Mouse (Mus musculus) brain, adult 2 months (tissue): ENCODE measurements around the gene Gzmm.

Experiments used
- DNase-seq: peaks from one replicate; pipeline ENCODE4 v3.0.0; 2011; ENCODE audit warnings: low read depth, low spot score

Gzmm gene

GRCm38 (mm10) chr10:79680606-79681495 lies 8.0 kb upstream of the Gzmm start:
- DNase-seq = no peak

DNA sequence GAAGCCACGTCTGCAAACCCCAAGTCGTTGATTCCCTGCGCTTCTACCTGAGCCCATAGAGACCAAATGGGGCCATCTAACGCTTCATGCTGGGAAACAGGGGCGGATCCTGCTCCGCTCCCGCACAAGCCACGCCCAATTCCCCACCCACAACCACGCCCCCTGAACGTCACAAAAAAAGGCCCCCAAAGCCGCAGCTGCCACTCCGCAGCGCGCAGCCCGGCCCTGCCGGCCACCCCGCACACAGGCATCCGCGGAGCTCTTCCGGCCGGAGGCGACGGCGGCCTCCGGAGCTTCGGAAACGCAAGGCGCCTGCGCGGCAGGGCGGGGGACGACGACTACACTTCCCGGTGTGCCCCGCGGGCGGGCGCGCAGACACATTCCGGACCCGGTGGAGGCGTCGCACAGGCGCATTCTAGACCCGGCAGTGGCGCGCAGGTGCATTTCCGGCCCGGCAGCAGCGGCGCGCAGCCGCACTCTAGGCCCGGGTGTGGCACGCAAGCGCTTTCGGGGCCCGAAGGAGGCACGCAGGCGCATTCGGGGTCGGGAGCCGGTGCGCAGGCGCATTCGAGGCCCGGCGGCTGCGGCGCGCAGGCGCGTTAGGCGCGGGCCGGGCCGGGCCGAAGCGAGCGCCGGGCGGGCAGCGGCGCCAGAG lies 7.1 kb upstream of the Gzmm start, which contains the start of gene Cdc34:
Gene Cdc34 (plus strand): TSS at position 605 of the 655 bp plus-strand sequence.
- peak; percentile 100 for DNase-seq

DNA sequence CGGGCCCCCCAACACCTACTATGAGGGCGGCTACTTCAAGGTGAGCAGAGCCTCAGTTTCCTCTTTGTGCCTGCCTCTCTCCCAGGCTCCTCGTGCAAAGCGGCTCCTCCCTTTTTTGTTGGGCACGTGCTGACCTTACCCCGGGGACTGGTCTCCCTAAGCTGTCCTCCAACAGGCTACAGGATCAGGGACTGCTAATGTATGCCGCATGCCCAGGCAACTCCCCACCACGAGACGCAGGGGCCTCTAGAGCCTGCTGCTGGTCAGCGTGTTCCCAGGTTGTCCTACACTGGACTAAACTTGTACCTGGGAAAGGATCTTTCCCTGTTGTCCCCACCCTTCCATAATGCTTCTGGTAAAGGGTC lies 6.3 kb upstream of the Gzmm start:
- DNase-seq = no peak

- DNase-seq = peak; percentile 72
Measured at GRCm38 (mm10) chr10:79682916-79683582, 5.8 kb upstream of the Gzmm start.

DNA sequence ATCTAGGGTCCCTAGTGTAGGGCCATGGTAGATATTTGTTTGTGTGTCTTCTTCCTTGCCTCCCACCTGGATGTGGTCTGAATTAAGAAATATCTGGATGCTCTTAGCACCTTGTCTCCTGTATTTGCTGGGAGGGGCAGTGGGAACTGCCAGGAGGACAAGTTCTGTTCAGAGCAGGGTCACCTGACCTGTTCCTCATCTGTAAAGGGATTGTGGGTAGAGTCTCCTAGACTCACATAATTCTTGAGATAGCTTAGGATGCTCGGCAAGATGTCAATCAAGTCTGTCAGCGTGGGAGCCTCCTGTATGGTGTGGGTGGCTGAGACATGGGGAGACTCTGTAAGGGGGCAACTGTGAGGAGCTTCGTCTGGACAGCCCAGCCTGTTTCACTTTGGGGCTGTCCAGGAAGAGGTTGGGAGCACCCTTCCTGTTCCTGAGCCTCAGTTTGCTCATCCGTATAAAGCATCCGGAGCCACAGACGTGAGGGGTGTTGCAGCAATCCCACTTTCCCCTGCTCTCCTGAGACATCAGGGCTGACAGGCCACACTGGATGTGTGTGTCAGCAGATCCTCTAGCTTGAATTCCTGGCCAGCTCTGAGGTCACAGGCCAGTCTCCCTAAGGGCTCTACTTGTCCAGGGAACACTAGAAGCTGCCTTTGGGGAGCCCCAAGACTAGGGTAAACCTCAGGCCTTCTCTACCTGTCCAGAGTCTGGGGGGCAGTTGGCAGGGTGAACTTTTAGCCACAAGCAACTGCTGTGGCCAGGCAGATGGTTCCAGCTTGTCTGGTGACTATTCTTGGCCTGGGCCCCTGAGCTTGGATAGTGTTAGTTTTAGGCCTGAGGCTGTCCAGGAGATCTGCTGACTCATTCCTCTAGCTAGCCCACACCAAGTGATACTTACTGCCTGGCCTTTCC lies 4.8 kb upstream of the Gzmm start:
- no peak for DNase-seq

GRCm38 (mm10) chr10:79684770-79685600 lies 3.8 kb upstream of the Gzmm start:
- no peak for DNase-seq

DNA sequence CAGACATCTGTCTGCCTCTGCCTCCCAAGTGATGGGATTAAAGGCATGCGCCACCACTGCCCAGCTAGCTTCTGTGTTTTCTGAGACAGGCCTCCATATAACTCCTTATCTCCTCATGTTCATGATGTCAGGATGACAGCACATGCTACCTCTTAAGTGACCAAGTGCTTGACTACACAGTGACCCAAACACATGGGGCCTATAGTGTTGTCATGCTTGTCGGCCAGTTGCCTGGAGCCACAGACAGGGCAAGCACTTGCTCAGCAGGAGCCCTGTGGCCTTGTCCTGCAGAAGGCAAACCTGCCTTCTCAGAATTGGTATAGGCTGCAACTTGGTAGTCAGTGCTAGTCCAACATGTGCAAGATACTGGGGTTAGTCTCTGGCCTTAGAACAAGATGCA lies 2.6 kb upstream of the Gzmm start:
- DNase-seq = no peak

DNA sequence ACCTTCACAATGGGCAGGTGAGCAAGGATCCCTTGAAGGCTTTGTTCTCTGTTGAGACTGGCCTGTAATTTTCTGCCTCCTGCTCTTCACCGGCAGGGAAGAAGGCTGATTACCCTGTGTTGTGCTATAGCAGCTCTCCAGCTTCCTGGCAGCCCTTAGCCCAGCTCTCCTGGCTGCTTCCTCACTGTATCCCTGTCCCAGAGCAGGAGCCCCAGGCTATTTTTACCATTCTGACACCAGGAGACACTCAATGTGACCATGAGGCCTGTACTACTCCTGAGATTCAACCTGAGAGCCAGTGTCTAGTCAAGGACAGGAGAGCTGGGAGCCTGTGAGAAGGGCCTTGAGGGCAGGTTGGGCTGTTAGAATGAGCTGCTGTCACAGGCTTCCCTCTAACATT lies 2.1 kb upstream of the Gzmm start:
- DNase-seq = no peak

- DNase-seq = no peak
Measured at GRCm38 (mm10) chr10:79687513-79687912, 1.3 kb upstream of the Gzmm start.

- DNase-seq = no peak
Measured at GRCm38 (mm10) chr10:79689178-79689577, 358 bp downstream of the Gzmm start.

- no peak for DNase-seq
Measured at GRCm38 (mm10) chr10:79691986-79692548, 3.2 kb downstream of the Gzmm start.

- no peak for DNase-seq
Measured at GRCm38 (mm10) chr10:79693580-79694378, 5.0 kb downstream of the Gzmm start.

GRCm38 (mm10) chr10:79694379-79694655 lies 5.5 kb downstream of the Gzmm start:
- no peak for DNase-seq

DNA sequence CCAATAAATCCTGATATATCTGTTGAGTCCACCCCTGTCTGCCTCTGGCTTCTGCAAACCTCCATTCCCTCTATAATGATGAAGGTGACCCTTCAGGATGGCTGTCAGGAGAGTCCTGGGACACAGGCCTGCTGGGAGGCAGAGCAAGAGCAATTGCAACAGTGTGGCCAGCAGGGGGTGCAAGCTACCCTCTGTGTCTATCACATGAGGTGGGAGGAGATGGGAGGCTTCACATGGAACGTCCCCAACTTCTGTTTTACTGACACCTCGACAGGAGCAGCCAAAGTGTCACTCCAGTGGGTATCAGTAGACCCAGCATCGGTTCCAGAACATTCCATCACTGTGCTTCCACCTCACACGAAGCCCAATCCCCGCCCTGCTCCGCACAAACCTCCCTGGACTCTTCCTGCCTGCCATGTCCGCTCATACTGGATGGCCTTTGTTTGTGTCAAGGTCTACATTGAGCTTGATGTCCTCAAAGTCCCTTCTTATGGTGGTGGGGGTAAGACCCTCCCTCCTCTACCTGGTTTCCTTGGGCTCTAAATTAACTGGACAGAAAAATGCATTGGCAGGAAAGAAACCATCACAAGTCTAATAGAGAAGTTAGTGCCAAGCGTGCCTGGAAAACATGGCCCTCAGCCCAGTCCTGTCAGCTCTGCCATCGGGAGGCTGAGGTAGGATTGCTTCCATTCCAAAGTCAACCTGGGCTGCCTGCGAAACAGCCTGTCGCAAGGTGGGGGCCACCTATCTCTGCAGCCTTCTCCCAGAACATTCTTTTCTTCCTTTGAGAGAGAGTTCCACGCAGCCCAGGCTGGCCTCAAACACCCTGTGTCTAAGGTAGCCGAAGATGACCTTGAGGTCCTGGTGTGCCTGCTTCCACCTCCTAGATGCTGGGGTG lies 6.7 kb downstream of the Gzmm start:
- DNase-seq = peak; percentile 94

DNA sequence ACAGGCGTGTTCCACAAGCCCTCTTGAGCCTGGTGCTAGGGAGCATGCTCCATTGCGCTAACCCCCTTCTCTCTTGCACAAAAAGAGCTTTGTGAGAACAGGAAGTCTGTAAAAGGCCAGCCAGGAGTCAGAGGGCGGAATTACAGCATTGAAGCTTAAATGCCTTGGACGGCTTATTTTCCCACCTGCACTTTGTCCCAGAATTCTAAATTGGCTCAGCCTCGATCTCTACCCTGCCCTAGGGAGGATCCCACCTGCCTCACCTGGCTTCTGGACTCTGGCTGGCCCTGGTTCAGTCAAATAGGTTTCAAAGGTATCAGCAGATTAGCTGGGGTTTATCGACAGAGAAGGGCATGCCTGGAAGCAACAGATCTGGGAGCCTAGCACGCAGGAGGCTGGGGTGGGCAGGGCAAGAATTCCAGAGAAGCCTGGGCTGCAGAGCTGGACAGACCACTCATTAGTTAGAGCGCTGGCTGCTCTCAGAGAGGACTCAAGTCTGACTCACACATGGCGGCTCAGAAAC lies 7.4 kb downstream of the Gzmm start:
- peak; percentile 67 for DNase-seq

DNA sequence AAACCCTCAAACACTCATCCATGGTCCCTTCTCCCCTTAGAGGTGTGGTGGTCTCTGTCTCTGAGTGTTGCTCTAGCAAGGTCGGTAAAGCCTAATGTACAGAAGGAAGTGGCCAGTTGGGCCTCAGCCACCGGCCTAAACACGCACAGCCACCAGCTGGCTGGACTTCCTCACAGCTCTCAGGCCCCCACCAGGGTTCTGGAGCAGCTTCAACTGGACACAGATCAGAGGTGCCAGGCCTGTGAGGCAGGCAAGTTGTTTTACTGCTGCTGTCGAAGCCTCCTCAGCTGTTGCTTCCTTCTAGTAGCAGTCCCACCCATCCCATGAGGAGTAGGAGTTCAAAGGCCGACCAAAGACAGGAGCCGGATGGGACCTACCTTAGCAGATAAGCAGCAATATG lies 9.1 kb downstream of the Gzmm start:
- peak; percentile 95 for DNase-seq

DNA sequence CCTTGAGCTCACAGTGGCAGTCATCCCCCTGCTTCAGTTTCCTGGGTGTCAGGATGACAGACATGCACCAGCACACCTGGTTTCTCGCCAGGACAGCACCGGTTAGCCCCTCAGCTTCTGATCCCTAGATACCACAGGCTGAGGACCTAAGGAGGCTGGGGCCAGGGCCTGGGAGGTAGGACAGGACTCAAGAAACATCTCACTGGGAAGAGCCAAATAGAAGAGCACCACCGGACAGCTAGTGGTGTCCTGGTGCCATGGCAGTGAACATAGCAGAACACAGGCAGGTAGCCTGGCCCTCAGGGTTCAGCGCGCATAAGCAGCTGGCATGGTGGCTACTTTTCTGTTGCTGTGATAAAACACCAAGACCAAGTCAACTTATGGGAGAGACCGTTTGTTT lies 9.6 kb downstream of the Gzmm start:
- no peak for DNase-seq

- DNase-seq = no peak
Measured at GRCm38 (mm10) chr10:79700676-79701075, 11.9 kb downstream of the Gzmm start.
